Mouse (Mus musculus): ENCODE measurements around the gene Carmil1.

Gene Carmil1

GRCm38 (mm10) chr13:24211229-24211628, 69.4 kb downstream of the Carmil1 start:
- DNase-seq (ENCODE audit: low spot score) = no peak

GRCm38 (mm10) chr13:24206097-24206496, 74.5 kb downstream of the Carmil1 start:
- no peak for DNase-seq (ENCODE audit: low spot score)

GRCm38 (mm10) chr13:24202314-24202713, 78.3 kb downstream of the Carmil1 start:
- no peak for DNase-seq (ENCODE audit: low spot score)

GRCm38 (mm10) chr13:24199861-24200543, 80.6 kb downstream of the Carmil1 start:
- no peak for DNase-seq (ENCODE audit: low spot score)

- no peak for DNase-seq (ENCODE audit: low spot score)
Observed at GRCm38 (mm10) chr13:24198396-24198924, 82.1 kb downstream of the Carmil1 start.

- DNase-seq (ENCODE audit: low spot score) = no peak
Observed at GRCm38 (mm10) chr13:24195371-24195770, 85.2 kb downstream of the Carmil1 start.

GRCm38 (mm10) chr13:24194018-24194417, 86.6 kb downstream of the Carmil1 start:
- no peak for DNase-seq (ENCODE audit: low spot score)

- no peak for DNase-seq (ENCODE audit: low spot score)
Observed at GRCm38 (mm10) chr13:24190875-24191663, 89.5 kb downstream of the Carmil1 start.

GRCm38 (mm10) chr13:24187026-24187425, 93.6 kb downstream of the Carmil1 start:
- no peak for DNase-seq (ENCODE audit: low spot score)

- no peak for DNase-seq (ENCODE audit: low spot score)
Observed at GRCm38 (mm10) chr13:24185641-24186040, 95.0 kb downstream of the Carmil1 start.

GRCm38 (mm10) chr13:24182878-24183277, 97.7 kb downstream of the Carmil1 start:
- no peak for DNase-seq (ENCODE audit: low spot score)

GRCm38 (mm10) chr13:24179538-24179937, 101.1 kb downstream of the Carmil1 start:
- DNase-seq (ENCODE audit: low spot score) = no peak

- DNase-seq (ENCODE audit: low spot score) = no peak
Observed at GRCm38 (mm10) chr13:24177600-24177999, 103.0 kb downstream of the Carmil1 start.

- DNase-seq (ENCODE audit: low spot score) = no peak
Observed at GRCm38 (mm10) chr13:24176835-24177234, 103.8 kb downstream of the Carmil1 start.

GRCm38 (mm10) chr13:24169658-24170057, 110.9 kb downstream of the Carmil1 start:
- DNase-seq (ENCODE audit: low spot score) = no peak

- no peak for DNase-seq (ENCODE audit: low spot score)
Observed at GRCm38 (mm10) chr13:24163368-24163767, 117.2 kb downstream of the Carmil1 start.

GRCm38 (mm10) chr13:24161105-24161504, 119.5 kb downstream of the Carmil1 start:
- no peak for DNase-seq (ENCODE audit: low spot score)

GRCm38 (mm10) chr13:24159972-24160371, 120.6 kb downstream of the Carmil1 start:
- DNase-seq (ENCODE audit: low spot score) = no peak

GRCm38 (mm10) chr13:24159190-24159965, 121.2 kb downstream of the Carmil1 start:
- no peak for DNase-seq (ENCODE audit: low spot score)

GRCm38 (mm10) chr13:24157560-24158011, 123.0 kb downstream of the Carmil1 start:
- no peak for DNase-seq (ENCODE audit: low spot score)

- no peak for DNase-seq (ENCODE audit: low spot score)
Observed at GRCm38 (mm10) chr13:24155190-24155589, 125.4 kb downstream of the Carmil1 start.

All from MN1 (cell line).